Mouse (Mus musculus) liver, adult 2 months (tissue): ENCODE results near the gene A630023A22Rik. TPM values are rescaled to one million over a fixed set of nuclear protein-coding genes. Genes with fewer than 3 reads are reported as not detected.

Source experiments
- DNase-seq: peaks from one replicate; pipeline ENCODE4 v3.0.0-alpha.2; 2011; ENCODE audit warnings: low read depth, low spot score; ENCODE audit errors: extremely low read depth
- H3K27ac ChIP-seq: fragments of 200-500 bp; replicated peaks from 2 replicates; pipeline ENCODE4 v1.5.1; 2012; ENCODE audit warnings: low read depth, mild to moderate bottlenecking, control low read depth, inconsistent platforms, low read length; ENCODE audit not compliant: insufficient read depth
- H3K27me3 ChIP-seq: fragments of 200-500 bp; 2 replicates; pipeline ENCODE4 v1.6.1; 2012; ENCODE audit warnings: mild to moderate bottlenecking, moderate library complexity, low read length, inconsistent platforms; ENCODE audit not compliant: control insufficient read depth, insufficient read depth
- H3K36me3 ChIP-seq: fragments of 200-500 bp; 2 replicates; pipeline ENCODE4 v1.6.1; 2012; ENCODE audit warnings: low read length, inconsistent platforms; ENCODE audit not compliant: control insufficient read depth, insufficient read depth
- H3K4me1 ChIP-seq: fragments of 200-500 bp; 2 replicates; pipeline ENCODE4 v1.6.1; 2011; ENCODE audit warnings: low read length; ENCODE audit not compliant: control insufficient read depth, insufficient read depth
- H3K4me3 ChIP-seq: fragments of 200-500 bp; 2 replicates; pipeline ENCODE4 v1.5.1; 2011; ENCODE audit warnings: low read depth, mild to moderate bottlenecking, control low read depth, low read length, moderate library complexity; ENCODE audit not compliant: insufficient read depth
- H3K79me2 ChIP-seq: fragments of 200-500 bp; 2 replicates; pipeline ENCODE4 v1.6.1; 2012; ENCODE audit warnings: inconsistent platforms, mild to moderate bottlenecking, low read length, moderate library complexity; ENCODE audit not compliant: control insufficient read depth, insufficient read depth
- H3K9ac ChIP-seq: fragments of 200-500 bp; 2 replicates; pipeline ENCODE4 v1.6.1; 2012; ENCODE audit warnings: low read depth, mild to moderate bottlenecking, control low read depth, inconsistent platforms, low read length
- CTCF ChIP-seq: fragments of 200-500 bp; IDR thresholded peaks from 2 replicates; pipeline ENCODE4 v1.5.1; 2011; ENCODE audit warnings: low read depth, low read length, control low read depth
- POLR2A ChIP-seq: fragments of 200-500 bp; IDR thresholded peaks from 2 replicates; pipeline ENCODE4 v1.6.1; 2011; ENCODE audit warnings: low read length, control low read depth; ENCODE audit not compliant: insufficient read depth; ENCODE audit errors: extremely low read depth
- WGBS: fragments of 180-500 bp; shearing (Covaris S2); methylation state at CpG from one replicate; pipeline ENCODE4 v1.1.7; 2018; 5-methylcytosine and 5-hydroxymethylcytosine counted together
- polyA plus RNA-seq: library from polyadenylated mRNA; depleted of rRNA; stranded (reverse); fragments of >200 nt; gene quantifications from 2 replicates; pipeline ENCODE4 v1.2.3, GENCODE M21; 2012; rRNA removed
- total RNA-seq: library from RNA; depleted of rRNA; stranded (reverse); fragments of >200 nt; gene quantifications from 2 replicates; pipeline ENCODE4 v1.2.3, GENCODE M21; 2014; rRNA removed

A630023A22Rik gene
- total and polyA plus RNA-seq, 2 experiments = not detected

DNA sequence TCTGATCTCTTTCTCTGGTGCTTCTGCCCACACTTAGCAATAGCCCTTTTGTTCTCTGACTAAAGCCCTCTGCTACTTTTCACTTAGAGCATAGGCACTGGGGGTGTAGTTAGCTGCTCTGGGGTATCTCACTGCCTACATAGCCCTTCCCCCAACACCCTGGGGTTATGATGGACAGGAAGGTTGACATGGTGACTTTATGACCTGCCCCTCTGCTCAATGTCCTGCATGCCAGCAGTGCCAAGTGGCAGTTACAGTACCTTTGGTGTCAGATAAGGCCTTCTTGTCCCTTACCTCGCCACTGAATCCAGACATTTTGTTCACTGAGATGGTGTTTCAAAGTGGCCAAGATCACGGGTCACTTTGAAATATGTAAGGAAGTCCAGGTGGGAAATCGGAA, 87.5 kb downstream of the A630023A22Rik start, which contains the start of gene Gm30083:
Gene Gm30083 (minus strand): TSS at position 120 of the 400 bp plus-strand sequence.
- Histone ChIP-seq H3K36me3 (no peaks in the 10 kb centered on the region), H3K27ac (no peak within 1 kb of the TSS), H3K9ac (no peak within 1 kb of the TSS), H3K4me1 (no peaks in the 10 kb centered on the region), H3K79me2 (no peaks in the 10 kb centered on the region), H3K27me3 (no peaks in the 10 kb centered on the region), H3K4me3 (no peak within 1 kb of the TSS)
- no peak for DNase-seq
- TF ChIP-seq POLR2A = no peak
- TF ChIP-seq CTCF = no peak
- 85% methylated on average over 3 of the region's 3 CpGs for WGBS

DNA sequence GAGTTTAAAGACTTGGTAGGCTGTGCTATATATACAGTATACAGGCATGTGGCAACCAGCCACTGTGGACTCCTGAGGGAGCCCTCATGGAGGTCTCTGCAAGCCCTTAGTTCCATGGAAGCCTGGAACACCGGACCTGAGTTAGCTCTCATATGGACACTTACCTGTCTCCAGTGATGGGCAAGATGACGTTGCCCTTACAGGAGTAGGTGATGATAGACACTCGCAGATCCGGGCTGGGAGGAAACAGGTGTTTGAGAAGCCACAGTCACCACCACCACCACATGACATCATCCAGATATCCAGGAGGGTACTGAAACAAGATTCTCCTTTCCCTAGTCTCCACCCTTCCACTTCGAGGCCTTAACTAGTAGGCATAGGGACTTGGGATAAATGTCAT, 100.2 kb downstream of the A630023A22Rik start:
- no peak for DNase-seq
- no peak overlapping the region for H3K9ac ChIP-seq
- no peaks in the 10 kb centered on the region for H3K36me3 ChIP-seq
- no peak overlapping the region for H3K27ac ChIP-seq
- TF ChIP-seq CTCF (no peak), POLR2A (no peak)
- H3K4me3 ChIP-seq = no peak overlapping the region
- WGBS = 83% methylated on average over 5 of the region's 5 CpGs
- H3K79me2 ChIP-seq = no peaks in the 10 kb centered on the region
- no peaks in the 10 kb centered on the region for H3K27me3 ChIP-seq
- H3K4me1 ChIP-seq = no peaks in the 10 kb centered on the region

DNA sequence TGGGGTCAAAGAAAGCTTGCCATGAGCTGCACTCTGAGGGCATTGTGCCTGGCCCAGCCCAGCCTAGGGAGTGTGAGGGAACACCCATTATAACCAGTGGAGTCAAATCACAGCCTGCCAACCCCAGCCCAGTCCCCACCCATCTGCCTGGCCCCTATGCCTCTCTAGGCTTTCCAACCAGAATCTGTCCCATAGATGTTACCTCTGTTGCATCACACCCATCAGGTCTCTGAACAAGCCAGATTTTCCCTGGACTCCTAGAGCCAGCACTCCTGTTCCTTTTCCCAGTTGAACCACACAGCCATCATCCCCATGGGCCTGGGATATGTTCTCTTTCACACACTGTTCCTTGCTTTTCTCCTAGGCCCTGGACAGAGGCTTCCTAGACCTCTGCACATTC, 101.1 kb downstream of the A630023A22Rik start:
- Histone ChIP-seq H3K36me3 (no peaks in the 10 kb centered on the region), H3K79me2 (no peaks in the 10 kb centered on the region), H3K27me3 (no peaks in the 10 kb centered on the region), H3K4me1 (no peaks in the 10 kb centered on the region), H3K27ac (no peak overlapping the region), H3K4me3 (no peak overlapping the region), H3K9ac (no peak overlapping the region)
- no peak for DNase-seq
- TF ChIP-seq CTCF = no peak
- TF ChIP-seq POLR2A = no peak

Other genes starting within 250 kb of the A630023A22Rik start
- gene Gdf10, start 179.2 kb downstream of the A630023A22Rik start, total RNA-seq = 0.92 and 1.3 TPM in 2 replicates
- gene Gdf10, start 179.2 kb downstream of the A630023A22Rik start, polyA plus RNA-seq = 3.1 and 3.6 TPM in 2 replicates
- gene Gdf2, start 161.7 kb downstream of the A630023A22Rik start, total RNA-seq = 12.3 and 13.1 TPM in 2 replicates
- gene Gdf2, start 161.7 kb downstream of the A630023A22Rik start, polyA plus RNA-seq = 4.9 and 5.4 TPM in 2 replicates
- not detected in 2 replicates for gene Rbp3, start 148.8 kb downstream of the A630023A22Rik start, total RNA-seq
- gene Rbp3, start 148.8 kb downstream of the A630023A22Rik start, polyA plus RNA-seq = not detected in 2 replicates
- under 0.01 TPM in 2 replicates for gene Zfp488, start 124.0 kb downstream of the A630023A22Rik start, total RNA-seq
- not detected in 2 replicates for gene Zfp488, start 124.0 kb downstream of the A630023A22Rik start, polyA plus RNA-seq
- gene Gm30083, start 87.6 kb downstream of the A630023A22Rik start, total RNA-seq = not detected in 2 replicates
- gene Gm30083, start 87.6 kb downstream of the A630023A22Rik start, polyA plus RNA-seq = not detected in 2 replicates
- gene Gm5460, start 86.0 kb downstream of the A630023A22Rik start, total RNA-seq = not detected in 2 replicates
- not detected in 2 replicates for gene Gm5460, start 86.0 kb downstream of the A630023A22Rik start, polyA plus RNA-seq
- gene Antxrl, start 50.0 kb downstream of the A630023A22Rik start, total RNA-seq = not detected in 2 replicates
- gene Antxrl, start 50.0 kb downstream of the A630023A22Rik start, polyA plus RNA-seq = not detected in 2 replicates
- 0.07 TPM in 1 of 2 replicates, not detected in the other for gene Anxa8, start 16.8 kb downstream of the A630023A22Rik start, total RNA-seq
- not detected in 2 replicates for gene Anxa8, start 16.8 kb downstream of the A630023A22Rik start, polyA plus RNA-seq
- gene Npy4r, start 49.7 kb upstream of the A630023A22Rik start, total RNA-seq = under 0.01 TPM in 1 of 2 replicates, not detected in the other
- not detected in 2 replicates for gene Npy4r, start 49.7 kb upstream of the A630023A22Rik start, polyA plus RNA-seq
- under 0.01 and 0.09 TPM in 2 replicates for gene Gprin2, start 98.9 kb upstream of the A630023A22Rik start, total RNA-seq
- 0.01 TPM in 1 of 2 replicates, not detected in the other for gene Gprin2, start 98.9 kb upstream of the A630023A22Rik start, polyA plus RNA-seq
- gene Syt15, start 116.8 kb upstream of the A630023A22Rik start, total RNA-seq = 0.07 and 0.09 TPM in 2 replicates
- gene Syt15, start 116.8 kb upstream of the A630023A22Rik start, polyA plus RNA-seq = 0.12 and 0.22 TPM in 2 replicates
- 25.4 and 36.4 TPM in 2 replicates for gene Shld2, start 207.7 kb upstream of the A630023A22Rik start, total RNA-seq
- gene Shld2, start 207.7 kb upstream of the A630023A22Rik start, polyA plus RNA-seq = 9.2 and 12.2 TPM in 2 replicates
- 691 and 755 TPM in 2 replicates for gene Glud1, start 208.0 kb upstream of the A630023A22Rik start, total RNA-seq
- 633 and 710 TPM in 2 replicates for gene Glud1, start 208.0 kb upstream of the A630023A22Rik start, polyA plus RNA-seq